Mouse (Mus musculus) ovary, postnatal 14 days (tissue): ENCODE measurements around the gene Uhrf1.

ENCODE experiments used
- DNase-seq: peaks from one replicate; pipeline ENCODE4 v3.0.0; 2022; ENCODE audit warnings: low spot score

Uhrf1 gene

GRCm38 (mm10) chr17:56275842-56276480 is 27.2 kb upstream of the Uhrf1 start:
- DNase-seq, result no peak

- peak; percentile 76 for DNase-seq
These were observed 26.2 kb upstream of the Uhrf1 start, which contains the start of gene Ticam1 for GRCm38 (mm10) chr17:56276643-56277566. Gene Ticam1, minus strand, starts transcription at chr17:56276786.

- no peak for DNase-seq
These were observed 25.6 kb upstream of the Uhrf1 start for GRCm38 (mm10) chr17:56277567-56277893.

- DNase-seq, result no peak
These were observed 24.8 kb upstream of the Uhrf1 start for GRCm38 (mm10) chr17:56278340-56278739.

GRCm38 (mm10) chr17:56279481-56280155 is 23.5 kb upstream of the Uhrf1 start:
- no peak for DNase-seq

- DNase-seq, result no peak
These were observed 21.9 kb upstream of the Uhrf1 start for GRCm38 (mm10) chr17:56281193-56281592.

- DNase-seq, result no peak
These were observed 20.3 kb upstream of the Uhrf1 start for GRCm38 (mm10) chr17:56282802-56283201.

- DNase-seq, result no peak
These were observed 19.8 kb upstream of the Uhrf1 start for GRCm38 (mm10) chr17:56283316-56283715.

GRCm38 (mm10) chr17:56285995-56286394 is 17.1 kb upstream of the Uhrf1 start:
- DNase-seq, result no peak

- DNase-seq, result no peak
These were observed 15.3 kb upstream of the Uhrf1 start for GRCm38 (mm10) chr17:56287830-56288229.

GRCm38 (mm10) chr17:56288866-56289265 is 14.3 kb upstream of the Uhrf1 start:
- DNase-seq, result no peak

- DNase-seq, result peak; percentile 61
These were observed 13.5 kb upstream of the Uhrf1 start for GRCm38 (mm10) chr17:56289371-56290331.

GRCm38 (mm10) chr17:56290388-56291170 is 12.5 kb upstream of the Uhrf1 start:
- peak; percentile 99 for DNase-seq

- peak; percentile 83 for DNase-seq
These were observed 12.0 kb upstream of the Uhrf1 start for GRCm38 (mm10) chr17:56291171-56291511.

- no peak for DNase-seq
These were observed 11.2 kb upstream of the Uhrf1 start for GRCm38 (mm10) chr17:56291826-56292475.

GRCm38 (mm10) chr17:56292531-56293222 is 10.4 kb upstream of the Uhrf1 start, which contains the start of gene Plin3:
Gene Plin3, minus strand, starts transcription at chr17:56292873.
- DNase-seq, result no peak

GRCm38 (mm10) chr17:56293291-56293690 is 9.8 kb upstream of the Uhrf1 start:
- no peak for DNase-seq

GRCm38 (mm10) chr17:56294241-56294640 is 8.9 kb upstream of the Uhrf1 start:
- DNase-seq, result no peak

- no peak for DNase-seq
These were observed 6.9 kb upstream of the Uhrf1 start for GRCm38 (mm10) chr17:56296201-56296600.

GRCm38 (mm10) chr17:56298238-56298637 is 4.9 kb upstream of the Uhrf1 start:
- DNase-seq, result no peak
